Mouse (Mus musculus) ES-Bruce4 (cell line): ENCODE data around the gene Anxa1. TPM values are rescaled to one million over a fixed set of nuclear protein-coding genes. Genes with fewer than 3 reads are reported as not detected.
A peak's percentile ranks its signal among the peaks of the same experiment; 100 is the strongest.

Experiments
- H3K27ac ChIP-seq: 2 replicates; pipeline ENCODE4 v1.5.1; 2012; ENCODE audit warnings: low read length, inconsistent platforms; ENCODE audit not compliant: insufficient read depth
- H3K27me3 ChIP-seq: 2 replicates; pipeline ENCODE4 v1.6.1; 2012; ENCODE audit warnings: mild to moderate bottlenecking, low read length, inconsistent platforms; ENCODE audit not compliant: control insufficient read depth, poor library complexity, insufficient read depth, severe bottlenecking
- H3K36me3 ChIP-seq: 2 replicates; pipeline ENCODE4 v1.6.1; 2012; ENCODE audit warnings: inconsistent platforms, mild to moderate bottlenecking, low read length, moderate library complexity; ENCODE audit not compliant: control insufficient read depth, poor library complexity, insufficient read depth, severe bottlenecking
- H3K4me1 ChIP-seq: one replicate; pipeline ENCODE4 v1.8.1; 2011; ENCODE audit warnings: low read length; ENCODE audit not compliant: control insufficient read depth, insufficient read depth
- H3K4me3 ChIP-seq: 2 replicates; pipeline ENCODE4 v1.5.1; 2011; ENCODE audit warnings: low read depth, mild to moderate bottlenecking, low read length
- H3K9ac ChIP-seq: 2 replicates; pipeline ENCODE4 v1.6.1; 2012; ENCODE audit warnings: low read depth, mild to moderate bottlenecking, inconsistent platforms; ENCODE audit not compliant: poor library complexity, severe bottlenecking
- H3K9me3 ChIP-seq: replicated peaks from 2 replicates; pipeline ENCODE4 v1.6.1; 2012; ENCODE audit warnings: mild to moderate bottlenecking, low read length, inconsistent platforms; ENCODE audit not compliant: control insufficient read depth, poor library complexity, insufficient read depth, severe bottlenecking
- CTCF ChIP-seq: IDR thresholded peaks from one replicate; pipeline ENCODE4 v1.8.1; 2011; ENCODE audit warnings: low read depth, low read length
- EP300 ChIP-seq: IDR thresholded peaks from 2 replicates; pipeline ENCODE4 v1.6.1; 2011; ENCODE audit warnings: low read depth, low read length; ENCODE audit not compliant: insufficient read depth
- POLR2A ChIP-seq: IDR thresholded peaks from one replicate; pipeline ENCODE4 v1.8.1; 2011; ENCODE audit warnings: low read length; ENCODE audit not compliant: insufficient read depth
- polyA plus RNA-seq: library from polyadenylated mRNA; stranded (reverse); fragments of >200 nt; gene quantifications from 2 replicates; pipeline ENCODE4 v1.2.4, GENCODE M21; 2011; ENCODE audit warnings: low read depth; ENCODE audit not compliant: missing spikeins, insufficient read depth, insufficient read length

Anxa1 gene
- polyA plus RNA-seq: 76.7 and 79.3 TPM in 2 replicates

DNA sequence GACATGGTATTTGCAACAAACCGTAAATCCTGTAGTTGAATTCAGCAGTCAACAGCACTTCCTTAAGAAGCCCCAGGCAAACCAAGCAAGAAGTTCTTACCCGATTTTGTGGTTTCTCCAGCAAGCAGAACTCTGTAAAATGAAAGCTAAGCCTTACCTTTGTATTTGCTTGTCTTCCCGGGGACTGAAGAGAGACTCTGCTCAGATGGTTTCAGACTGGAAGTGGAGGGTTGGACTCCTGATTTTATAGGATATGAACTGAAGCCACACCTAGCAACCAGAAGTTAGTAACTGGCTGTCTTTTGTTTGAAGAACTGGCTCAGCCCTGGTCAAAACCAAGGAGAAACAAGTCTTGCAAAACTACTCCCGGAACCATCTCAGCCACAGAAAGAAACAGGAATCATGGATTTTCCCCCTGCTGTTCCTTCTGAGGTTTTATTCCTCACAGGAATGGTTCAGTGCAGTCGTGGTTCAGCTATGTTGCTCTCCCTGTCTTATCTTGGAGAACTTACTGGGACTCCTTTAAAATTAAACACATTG lies at the start of gene Anxa1:
Gene Anxa1 (minus strand): TSS at position 490 of the 540 bp plus-strand sequence.
- H3K9ac ChIP-seq: no peak within 1 kb of the TSS
- H3K4me3 ChIP-seq: no peak within 1 kb of the TSS
- no peaks in the 10 kb centered on the region for H3K36me3 ChIP-seq

DNA sequence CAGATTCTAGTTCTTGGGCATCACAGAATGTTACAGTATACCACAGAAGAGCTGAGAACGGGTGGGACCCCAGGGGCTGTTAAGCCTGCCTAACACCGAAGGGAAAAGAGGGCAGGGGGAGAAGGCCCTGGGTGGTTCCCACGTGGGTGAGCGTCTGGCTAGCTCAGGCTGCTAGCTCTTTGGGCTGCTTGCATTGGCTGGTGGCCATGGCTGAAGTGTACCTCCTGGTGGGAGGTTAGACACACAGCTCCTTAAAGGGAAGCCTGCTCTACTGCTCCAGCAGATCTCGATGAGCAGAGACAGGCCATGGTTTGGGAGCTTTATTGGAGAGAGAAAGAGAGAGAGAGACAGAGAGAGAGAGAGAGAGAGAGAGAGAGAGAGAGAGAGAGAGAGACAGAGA lies 46.3 kb upstream of the Anxa1 start:
- Histone ChIP-seq H3K27ac (no peak overlapping the region), H3K36me3 (no peaks in the 10 kb centered on the region), H3K4me3 (no peak overlapping the region), H3K9me3 (no peaks in the 10 kb centered on the region), H3K4me1 (no peaks in the 10 kb centered on the region), H3K9ac (no peak overlapping the region), H3K27me3 (no peaks in the 10 kb centered on the region)
- TF ChIP-seq POLR2A: no peak
- TF ChIP-seq EP300: no peak
- TF ChIP-seq CTCF: no peak

More for the DNA sequence above, at the start of gene Anxa1:
- no peaks in the 10 kb centered on the region for H3K9me3 ChIP-seq
- no peak within 1 kb of the TSS for H3K27ac ChIP-seq
- H3K4me1 ChIP-seq: no peaks in the 10 kb centered on the region
- no peaks in the 10 kb centered on the region; the same call in 1 of the 2 replicates for H3K27me3 ChIP-seq
- TF ChIP-seq POLR2A (no peak), CTCF (no peak)

DNA sequence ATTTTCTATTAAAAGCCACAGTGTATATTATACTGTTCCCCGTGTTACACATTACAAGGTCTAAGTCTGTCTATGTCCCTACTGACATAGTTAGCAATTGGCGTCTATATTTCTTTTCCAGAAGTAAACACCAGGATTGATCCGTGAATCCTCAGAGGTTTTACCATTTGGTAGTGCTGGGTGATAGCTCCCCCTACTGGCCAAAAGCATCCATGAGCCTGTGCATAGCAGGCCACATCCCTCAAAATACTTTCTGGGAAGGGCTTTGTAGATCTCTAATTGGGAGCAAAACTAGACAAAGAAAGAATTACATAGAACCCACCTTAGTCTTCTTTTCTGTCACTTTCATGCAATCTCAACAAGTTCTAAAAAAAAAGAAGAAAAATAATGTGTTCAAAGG lies 43.8 kb upstream of the Anxa1 start:
- Histone ChIP-seq H3K27me3 (no peaks in the 10 kb centered on the region), H3K9ac (no peak overlapping the region), H3K4me1 (no peaks in the 10 kb centered on the region), H3K9me3 (no peaks in the 10 kb centered on the region), H3K4me3 (no peak overlapping the region), H3K36me3 (no peaks in the 10 kb centered on the region), H3K27ac (no peak overlapping the region)
- TF ChIP-seq POLR2A (no peak), EP300 (no peak), CTCF (peak; percentile 69)

DNA sequence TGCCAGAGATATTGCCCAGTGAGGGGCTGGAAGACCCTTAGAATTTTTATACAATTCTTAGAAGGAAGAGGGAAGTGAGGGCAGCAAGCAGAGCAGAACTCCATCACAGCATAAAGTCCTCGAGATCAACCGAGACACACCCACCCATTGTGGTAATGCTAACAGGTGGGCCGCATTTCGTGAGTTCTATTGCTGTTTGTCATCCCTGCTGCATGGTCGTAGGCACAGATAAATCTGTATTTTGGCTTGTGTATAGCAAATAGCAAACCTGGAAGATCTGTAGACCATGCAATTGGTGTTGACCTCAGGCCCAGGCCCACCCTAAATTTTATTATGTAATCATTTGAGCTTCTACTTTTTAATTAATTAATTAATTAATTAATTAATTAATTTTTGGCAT lies 43.2 kb upstream of the Anxa1 start:
- no peaks in the 10 kb centered on the region for H3K36me3 ChIP-seq
- H3K9me3 ChIP-seq: no peaks in the 10 kb centered on the region
- H3K27me3 ChIP-seq: no peaks in the 10 kb centered on the region
- H3K4me1 ChIP-seq: no peaks in the 10 kb centered on the region
- H3K9ac ChIP-seq: no peak overlapping the region
- H3K27ac ChIP-seq: no peak overlapping the region
- TF ChIP-seq EP300 (no peak), CTCF (no peak), POLR2A (no peak)
- no peak overlapping the region for H3K4me3 ChIP-seq

DNA sequence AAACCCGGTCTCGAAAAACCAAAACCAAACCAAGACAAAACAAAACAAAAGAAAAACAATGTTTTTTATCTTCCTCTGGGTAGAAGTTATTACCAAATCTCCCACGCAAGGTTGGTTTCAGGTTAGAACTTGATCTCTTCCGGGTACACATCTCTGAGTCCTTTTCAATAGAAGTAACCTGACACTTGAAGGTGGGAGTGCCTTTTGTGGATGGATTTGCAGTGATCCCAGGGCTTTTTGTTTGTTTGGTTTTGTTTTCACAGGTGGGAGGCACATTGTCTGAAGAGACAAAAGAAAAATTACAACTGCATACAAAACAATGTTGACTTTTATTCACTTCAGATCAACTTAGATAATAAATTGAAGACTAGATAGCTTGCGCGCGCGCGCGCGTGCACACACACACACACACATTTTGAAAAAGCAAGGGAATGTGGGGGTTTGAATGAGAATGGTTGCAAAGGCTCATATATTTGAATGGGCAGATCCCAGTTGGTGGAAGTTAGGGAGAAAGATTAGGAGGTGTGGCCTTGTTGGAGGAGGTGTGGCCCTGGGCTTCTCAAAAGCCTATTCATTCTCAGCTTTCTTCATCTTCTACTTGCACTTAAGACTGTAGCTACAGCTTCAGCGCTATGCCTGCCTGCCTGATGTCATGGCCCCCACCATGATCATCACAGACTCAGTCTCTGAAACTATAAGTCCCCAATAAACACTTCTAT lies 35.9 kb upstream of the Anxa1 start:
- Histone ChIP-seq H3K4me3 (no peak overlapping the region), H3K9ac (no peak overlapping the region), H3K27me3 (no peaks in the 10 kb centered on the region), H3K36me3 (no peaks in the 10 kb centered on the region), H3K9me3 (no peaks in the 10 kb centered on the region), H3K4me1 (no peaks in the 10 kb centered on the region), H3K27ac (peak overlapping the region; percentile 20; the same call in 1 of the 2 replicates)
- TF ChIP-seq EP300: no peak
- no peak for TF ChIP-seq POLR2A
- no peak for TF ChIP-seq CTCF

DNA sequence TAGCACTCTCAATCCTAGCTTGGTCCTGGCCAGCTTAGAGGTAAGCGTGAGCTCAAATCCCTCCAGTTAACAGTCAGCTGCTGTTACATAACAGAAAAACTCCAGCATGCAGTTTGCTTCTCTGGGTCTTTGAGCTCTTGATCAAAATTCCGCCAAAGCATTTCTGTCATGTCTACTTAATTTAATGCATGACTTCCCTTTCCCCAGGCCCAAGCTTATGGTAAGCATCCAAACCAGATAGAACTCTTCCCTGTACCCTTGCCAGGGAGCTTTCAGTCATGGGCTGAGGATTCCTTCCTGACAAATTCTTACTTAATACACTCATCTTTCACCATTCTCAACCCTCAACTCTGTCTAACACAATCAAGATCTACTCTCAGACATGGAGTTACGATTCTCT lies 20.5 kb upstream of the Anxa1 start:
- no peaks in the 10 kb centered on the region for H3K9me3 ChIP-seq
- no peak overlapping the region for H3K27ac ChIP-seq
- H3K36me3 ChIP-seq: no peaks in the 10 kb centered on the region
- TF ChIP-seq CTCF: no peak
- TF ChIP-seq POLR2A: no peak
- TF ChIP-seq EP300: no peak
- H3K9ac ChIP-seq: no peak overlapping the region
- no peaks in the 10 kb centered on the region for H3K4me1 ChIP-seq
- H3K27me3 ChIP-seq: no peaks in the 10 kb centered on the region
- H3K4me3 ChIP-seq: no peak overlapping the region
